Mouse (Mus musculus): ENCODE data around the gene Afap1.

The Afap1 gene

DNA sequence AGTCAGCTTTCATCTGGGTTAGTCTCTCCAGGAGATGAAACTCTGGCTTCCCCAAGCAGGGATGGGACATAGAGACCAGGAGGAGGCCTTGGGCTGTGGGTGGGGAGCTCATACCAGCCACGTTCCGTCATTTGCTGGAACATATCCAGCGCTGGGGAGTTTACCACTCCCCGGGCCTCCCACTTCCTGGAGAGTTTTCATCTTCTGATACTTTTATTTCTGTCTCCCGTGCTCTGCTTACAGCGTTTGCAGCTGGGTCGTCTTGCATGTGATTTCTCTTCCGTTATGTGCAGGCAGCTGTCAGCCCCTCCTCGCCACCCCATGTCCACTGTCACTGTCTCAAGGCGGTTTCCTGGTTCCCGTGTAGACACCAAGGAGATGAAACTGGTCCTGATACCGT lies 80.7 kb downstream of the Afap1 start:
- DNase-seq (ENCODE audit: low spot score in 2 of 2): no peak

GRCm38 (mm10) chr5:35974265-35974664 lies 81.1 kb downstream of the Afap1 start:
- DNase-seq (ENCODE audit: low spot score in 2 of 2): no peak

DNA sequence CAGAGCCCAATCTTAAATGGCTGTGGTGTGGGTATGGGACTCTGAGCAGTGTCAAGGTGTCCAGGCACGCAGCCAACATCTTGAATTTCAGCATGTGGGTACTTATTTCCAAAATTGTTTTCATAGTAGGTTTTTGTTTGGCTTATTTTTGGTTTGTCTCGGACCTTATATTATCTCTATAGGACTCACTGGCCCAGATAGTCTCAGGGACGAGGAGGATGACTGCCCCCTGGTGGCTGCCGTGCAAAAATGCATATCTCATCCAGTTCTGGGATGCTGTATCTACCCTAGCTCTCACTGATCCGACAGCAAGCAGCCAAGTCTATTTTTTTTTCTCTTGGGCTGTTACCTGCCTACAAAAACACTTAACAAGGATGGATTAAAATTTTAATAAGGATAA lies 82.6 kb downstream of the Afap1 start:
- DNase-seq (ENCODE audit: low spot score in 2 of 2): no peak

DNA sequence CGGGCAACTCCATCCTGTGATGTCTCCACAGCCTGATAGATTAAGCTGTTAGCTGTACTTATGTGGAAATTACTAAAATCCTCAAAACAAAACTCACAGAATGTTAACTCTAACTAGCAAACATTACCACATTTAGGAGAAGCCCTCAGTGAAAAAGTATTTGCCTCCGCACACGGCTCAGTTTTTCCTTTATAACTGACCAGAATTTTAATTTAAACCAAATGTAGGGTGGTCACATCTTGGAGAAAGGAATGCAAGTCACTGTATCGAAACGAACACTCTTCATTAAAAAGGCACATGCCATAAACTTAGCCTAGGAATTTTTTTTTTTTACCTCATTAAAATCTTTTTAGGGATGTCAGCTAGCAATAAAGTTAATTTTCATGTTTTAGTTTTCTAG lies 87.4 kb downstream of the Afap1 start:
- no peak for DNase-seq (ENCODE audit: low spot score in 2 of 2)

- DNase-seq (ENCODE audit: low spot score in 2 of 2): no peak
Measured at GRCm38 (mm10) chr5:35981341-35981740, 88.2 kb downstream of the Afap1 start.

GRCm38 (mm10) chr5:35981976-35982375 lies 88.9 kb downstream of the Afap1 start:
- peak; percentile 61 to 67 for DNase-seq (ENCODE audit: low spot score in 2 of 2)

- DNase-seq (ENCODE audit: low spot score in 2 of 2): peak; percentile 32 to 76
Measured at GRCm38 (mm10) chr5:35985611-35986010, 92.5 kb downstream of the Afap1 start.

GRCm38 (mm10) chr5:35988085-35988484 lies 95.0 kb downstream of the Afap1 start:
- no peak for DNase-seq (ENCODE audit: low spot score in 2 of 2)

DNA sequence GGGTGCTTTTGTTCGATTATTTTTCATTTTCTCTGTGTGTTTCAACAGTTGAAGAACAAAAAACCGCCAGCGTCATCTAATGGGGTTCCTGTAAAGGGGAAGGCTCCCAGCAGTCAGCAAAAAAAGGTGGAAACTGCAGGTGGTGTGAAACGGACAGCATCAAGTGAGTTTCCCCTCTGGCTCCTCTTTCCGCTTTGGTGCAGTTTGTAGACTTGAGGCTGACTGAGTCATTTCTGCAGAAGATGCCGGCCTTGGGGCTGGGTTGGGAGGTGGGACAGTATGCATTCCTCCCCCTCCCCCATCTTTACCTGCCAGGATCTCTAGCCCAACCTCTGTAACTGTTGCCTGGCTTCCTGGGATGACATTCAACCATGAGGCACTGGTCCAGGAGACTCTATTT lies 96.4 kb downstream of the Afap1 start:
- no peak for DNase-seq (ENCODE audit: low spot score in 2 of 2)

GRCm38 (mm10) chr5:35989986-35990735 lies 97.0 kb downstream of the Afap1 start:
- DNase-seq (ENCODE audit: low spot score in 2 of 2): no peak

DNA sequence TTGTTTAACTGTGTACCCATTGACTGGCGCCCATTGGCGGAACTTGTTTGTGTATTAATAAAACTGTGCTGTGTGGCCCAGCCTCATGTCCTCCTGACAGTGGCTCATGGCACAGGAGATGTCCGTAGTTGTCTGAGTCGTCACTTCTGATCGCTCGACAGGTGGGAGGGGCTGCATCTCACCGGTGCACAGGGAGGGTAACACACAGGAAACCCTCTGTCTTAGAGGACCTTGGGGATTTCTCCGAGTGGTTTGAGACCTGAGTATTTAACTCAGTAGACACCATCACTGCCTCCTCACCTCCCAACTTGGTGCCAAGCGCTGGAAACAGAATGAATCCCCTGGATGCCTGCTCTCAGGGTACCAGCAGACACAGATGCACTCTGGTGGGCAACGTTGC lies 110.7 kb downstream of the Afap1 start:
- no peak for DNase-seq (ENCODE audit: low spot score in 2 of 2)

GRCm38 (mm10) chr5:36006106-36006505 lies 113.0 kb downstream of the Afap1 start:
- no peak for DNase-seq (ENCODE audit: low spot score in 2 of 2)

DNA sequence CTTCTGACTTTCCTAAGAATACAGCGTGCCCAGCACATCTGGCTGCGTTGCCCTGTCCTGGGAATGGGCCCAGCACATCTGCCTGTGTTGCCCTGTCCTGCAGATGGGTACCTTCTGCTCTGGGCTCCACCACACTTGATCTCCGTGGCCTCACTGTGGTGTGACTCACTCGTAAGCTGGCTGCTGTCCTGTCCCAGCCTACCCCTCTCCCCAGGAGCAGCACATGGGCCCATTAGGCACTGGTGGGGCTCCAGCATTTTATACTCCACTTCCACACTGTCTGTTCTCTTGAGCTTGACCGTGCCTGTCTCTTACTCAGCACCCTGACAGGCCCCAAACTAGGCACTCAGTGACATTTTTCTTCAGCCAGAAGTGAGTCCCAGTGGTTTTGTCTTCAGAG lies 113.5 kb downstream of the Afap1 start:
- no peak for DNase-seq (ENCODE audit: low spot score in 2 of 2)

- DNase-seq (ENCODE audit: low spot score in 2 of 2): no peak
Measured at GRCm38 (mm10) chr5:36007649-36008048, 114.5 kb downstream of the Afap1 start.

DNA sequence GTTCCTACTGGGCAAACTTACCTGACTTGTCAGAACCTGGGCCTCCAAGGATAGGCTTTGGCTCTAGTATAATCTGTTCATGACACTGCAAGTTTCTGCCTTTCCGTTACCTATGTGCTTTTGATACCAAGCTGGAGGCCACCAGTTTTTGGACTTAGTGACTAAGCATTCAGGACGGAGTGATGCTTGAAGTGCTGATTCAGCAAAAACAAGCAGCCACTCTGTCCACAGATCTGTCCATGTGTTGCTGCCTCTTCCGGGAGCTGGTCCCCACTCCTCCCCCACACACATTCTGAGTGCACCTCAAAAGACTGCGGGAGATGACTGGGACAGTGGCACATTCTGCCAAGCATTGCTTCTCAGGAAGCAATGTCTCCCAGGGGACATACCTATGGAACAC lies 116.3 kb downstream of the Afap1 start:
- DNase-seq (ENCODE audit: low spot score in 2 of 2): no peak

DNA sequence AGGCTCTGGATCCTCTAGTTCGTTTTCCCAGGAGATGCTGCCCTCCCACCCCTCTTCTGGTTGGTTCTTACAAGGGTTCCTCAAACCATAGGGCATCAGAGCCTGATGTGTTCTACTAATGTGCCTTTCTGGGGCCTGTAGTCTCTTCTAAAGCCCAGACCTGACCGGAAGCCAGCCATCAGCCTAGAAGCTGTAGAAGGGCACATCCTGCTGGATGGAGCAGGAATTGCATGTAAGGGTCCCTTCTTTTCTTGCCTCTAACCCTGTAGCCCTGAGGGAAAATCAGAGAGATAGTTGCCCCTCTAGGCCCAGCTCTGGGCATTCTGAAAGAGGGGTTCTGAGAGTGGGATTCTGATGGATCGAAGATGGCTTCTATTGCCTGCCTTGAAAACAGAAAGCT lies 125.2 kb downstream of the Afap1 start:
- no peak for DNase-seq (ENCODE audit: low spot score in 2 of 2)

DNA sequence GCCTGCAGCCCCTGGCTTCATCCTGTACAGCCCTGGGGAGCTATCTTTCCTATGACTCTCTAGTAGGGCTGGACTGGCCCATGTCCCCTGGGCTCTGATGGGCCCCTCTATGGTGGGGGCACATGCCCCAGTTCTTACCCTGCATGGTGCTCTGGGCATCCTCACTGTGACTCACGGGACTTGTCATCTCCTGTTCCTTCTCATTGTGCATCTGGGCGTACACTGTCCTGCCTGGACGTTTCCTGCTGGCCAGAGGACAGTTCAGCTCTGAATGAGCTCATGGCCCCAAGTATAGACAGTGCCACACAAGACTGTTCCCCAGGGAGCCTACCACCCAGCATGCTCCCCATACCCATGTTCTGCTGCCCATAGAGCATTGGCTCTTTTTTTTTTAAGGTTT lies 128.0 kb downstream of the Afap1 start:
- no peak for DNase-seq (ENCODE audit: low spot score in 2 of 2)

DNA sequence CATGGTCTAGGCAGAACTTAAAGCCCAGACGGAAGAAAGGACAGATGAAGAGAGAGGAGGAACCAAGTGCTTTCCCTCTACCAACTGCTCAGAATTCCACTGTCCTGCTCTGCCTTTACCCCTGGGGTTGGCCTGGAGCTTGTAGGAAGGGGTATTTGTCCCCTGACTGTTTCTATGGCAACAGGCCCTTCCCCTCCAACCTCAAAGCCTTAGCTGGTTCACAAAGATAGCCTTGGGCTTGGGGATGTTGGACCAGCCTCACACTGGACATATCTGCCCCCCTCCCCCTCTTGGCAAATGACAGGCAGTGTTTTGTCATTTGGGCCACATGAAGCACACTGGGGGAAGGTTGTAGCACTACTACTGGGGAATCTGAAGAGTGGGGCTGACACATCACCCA lies 129.2 kb downstream of the Afap1 start:
- no peak for DNase-seq (ENCODE audit: low spot score in 2 of 2)

GRCm38 (mm10) chr5:36024003-36024685 lies 131.0 kb downstream of the Afap1 start:
- no peak for DNase-seq (ENCODE audit: low spot score in 2 of 2)

DNA sequence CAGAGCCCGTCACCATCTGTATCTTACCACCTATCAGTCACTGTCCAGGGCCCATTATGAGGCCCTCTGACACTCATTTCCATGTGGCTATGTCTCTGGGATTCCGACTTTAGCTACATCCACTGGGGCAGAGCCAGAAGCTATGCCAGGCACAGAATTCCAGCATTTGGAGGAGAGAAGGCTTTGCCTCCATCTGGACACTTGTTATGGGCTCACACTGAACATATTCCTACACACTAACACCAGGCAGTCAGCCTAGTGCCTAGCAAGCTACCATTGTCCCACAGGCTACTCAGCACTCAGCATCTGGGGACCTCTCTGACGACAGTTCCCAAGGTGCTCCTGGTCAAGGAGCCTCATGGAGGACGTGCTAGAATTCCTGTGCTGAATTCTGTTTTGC lies 132.0 kb downstream of the Afap1 start:
- no peak for DNase-seq (ENCODE audit: low spot score in 2 of 2)

GRCm38 (mm10) chr5:36033531-36034426 lies 140.7 kb downstream of the Afap1 start:
- peak; percentile 29 to 36 for DNase-seq (ENCODE audit: low spot score in 2 of 2)

DNA sequence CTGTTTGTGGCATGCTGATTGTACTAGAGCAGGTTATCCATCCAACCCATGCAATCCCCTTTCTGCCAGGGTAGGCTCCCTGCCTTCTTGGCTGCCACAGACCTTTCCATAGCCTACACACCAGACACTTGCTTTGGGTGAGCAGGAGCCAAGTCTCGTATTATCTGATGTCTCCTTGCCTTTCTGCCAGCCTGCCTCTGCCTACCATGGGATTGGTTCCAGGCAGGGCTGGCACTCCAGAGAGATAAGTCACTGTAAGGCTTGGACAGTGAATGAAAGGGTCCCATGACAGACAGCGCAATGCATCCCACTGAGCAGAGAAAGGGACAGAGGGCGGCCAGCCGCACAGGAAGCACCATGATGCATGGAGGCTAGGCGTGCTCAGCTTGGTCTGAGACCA lies 146.5 kb downstream of the Afap1 start:
- DNase-seq (ENCODE audit: low spot score in 2 of 2): no peak
